Mouse (Mus musculus): Measurements from ENCODE around the gene Paqr5.

DNA sequence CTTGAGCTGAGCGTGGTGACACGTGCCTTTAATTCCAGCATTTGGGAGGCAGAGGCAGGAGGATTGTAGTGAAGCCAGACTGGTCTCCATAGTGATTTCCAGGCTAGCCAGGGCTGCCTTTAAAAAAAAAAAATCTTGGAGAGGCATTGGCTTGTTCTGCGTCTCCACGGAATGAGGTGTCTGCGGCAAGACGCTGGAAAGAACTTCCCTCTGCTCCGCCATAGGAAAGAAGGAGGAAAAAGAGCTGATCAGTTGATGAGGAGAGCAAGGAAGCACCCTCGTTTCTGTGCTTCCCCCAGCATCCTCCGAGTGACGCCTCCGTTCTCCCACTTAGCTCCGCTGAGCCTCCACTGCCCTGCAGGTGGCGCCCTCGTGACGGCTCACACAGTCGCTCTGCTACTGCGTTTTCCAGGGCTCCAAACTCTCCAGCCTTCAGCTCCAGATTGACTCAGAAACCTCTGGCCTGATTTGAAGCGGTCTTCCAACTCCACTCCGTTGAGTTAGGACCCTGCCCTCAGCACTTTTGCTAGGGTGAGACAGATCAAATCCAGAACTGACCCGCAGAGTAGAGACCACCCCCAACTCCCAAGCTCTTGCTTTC lies 13.5 kb upstream of the Paqr5 start:
- peak; percentile 95 for TF ChIP-seq CTCF (IDR thresholded peaks at IDR 0.05; ENCODE audit: low read depth)
- TF ChIP-seq EP300 (IDR thresholded peaks at IDR 0.05; ENCODE audit: low read depth), result no peak

Measured in liver, embryonic 14.5 days (tissue).